In the genomic region with DNA sequence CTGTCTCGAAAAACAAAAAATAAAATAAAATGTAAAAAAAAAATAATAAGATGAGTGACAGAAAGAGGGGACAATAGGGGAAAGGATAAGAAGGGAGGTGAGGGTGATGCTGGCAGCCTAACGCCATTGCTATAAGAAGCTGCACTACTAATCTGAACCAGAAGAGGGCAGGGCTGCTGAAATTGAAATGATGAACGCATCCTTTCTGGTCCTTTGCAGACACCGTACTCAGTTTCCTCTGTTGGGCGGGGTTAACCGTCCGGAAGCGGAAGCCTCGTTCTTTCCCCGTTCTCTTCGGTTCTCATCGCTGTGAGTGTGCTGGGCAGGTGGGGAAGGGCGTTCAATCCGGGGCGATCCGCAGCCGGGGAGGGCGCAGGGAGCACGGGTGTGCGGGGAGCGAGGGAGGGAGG, we compare ENCODE assay signal across 8 mouse cellular contexts. TPM values are rescaled to one million over a fixed set of nuclear protein-coding genes. Genes with fewer than 3 reads are reported as not detected.
DNase-seq lines count a peak whose midpoint lies in the region; TF ChIP-seq lines count a peak whose summit lies in the region.

A gene (plus strand): TSS at position 224 of the 410 bp plus-strand sequence.

- DNase-seq in adrenal gland, adult (ENCODE audit: inconsistent age in 2 of 2, low spot score in 1 of 2): peak; percentile 93 to 98
- DNase-seq in embryo, embryonic 10 days (ENCODE audit: low spot score): peak; percentile 97
- DNase-seq in gastrocnemius, postnatal 10 days: peak; percentile 87
- DNase-seq in hindlimb bud, embryonic 11.5 days (ENCODE audit: extremely low spot score, low read depth, low spot score): peak; percentile 98
- DNase-seq in left cerebral cortex, adult 2 months (ENCODE audit: extremely low spot score in 1 of 2, low spot score in 2 of 2): peak; percentile 93 to 94
- DNase-seq in retina, postnatal 7 days (ENCODE audit: low read depth, low spot score): peak; percentile 97
- DNase-seq in urinary bladder, adult 18-20 months (ENCODE audit: low spot score in 2 of 2): peak; percentile 88 to 91

- intact Hi-C loops in left cerebral cortex, adult 2 months (cut with DNase I): loop anchor here (2.0 kb wide), 1 partner anchor 58 kb away; a partner anchor contains a TSS

- under 1% methylated on average over 21 of the region's 21 CpGs for WGBS in macrophage (ENCODE audit: missing documents)

- TF ChIP-seq CTCF in left cerebral cortex, adult 2 months (IDR thresholded peaks at IDR 0.05): peak; percentile 72

- peak within 1 kb of the TSS; percentile 91 for H3K27ac ChIP-seq in left cerebral cortex, adult 2 months
- peak within 1 kb of the TSS; percentile 57 for H3K27ac ChIP-seq in macrophage

- peak within 1 kb of the TSS; percentile 97 for H3K4me3 ChIP-seq in left cerebral cortex, adult 2 months
- peak within 1 kb of the TSS; percentile 84 for H3K4me3 ChIP-seq in macrophage (ENCODE audit: inconsistent target)

- peaks cover 27% of the 10 kb centered on the region for H3K36me3 ChIP-seq in macrophage (ENCODE audit: inconsistent target)

- H3K79me2 ChIP-seq in macrophage (ENCODE audit: inconsistent target): peaks cover 36% of the 10 kb centered on the region

RNA-seq across cellular contexts. Expression of the gene that starts here (rescaled TPM):
- total RNA-seq in gastrocnemius, postnatal 10 days (2021): 1,000 to 10,000 TPM in 1 of 2 experiments, 100 to 1,000 TPM in 1; 978 to 1,057 TPM
- total RNA-seq in left cerebral cortex, adult 2 months (2021): 100 to 1,000 TPM; 817 to 866 TPM
- 100 to 1,000 TPM in 1 of 26 experiments, 10 to 100 TPM in 25; 12.6 to 225 (median 31.4) TPM for total RNA-seq in macrophage (2018; cell fraction: chromatin; rRNA removed)
- total RNA-seq in macrophage (2018; cell fraction: cytosol; rRNA removed): 1,000 to 10,000 TPM in 16 of 26 experiments, 100 to 1,000 TPM in 10; 776 to 2,930 (median 1,241) TPM
- total RNA-seq in macrophage (2018; cell fraction: nucleus; rRNA removed): 100 to 1,000 TPM; 118 to 308 (median 184) TPM
- 892 to 1,637 TPM (median 1,558 TPM) in 3 replicates for polyA plus RNA-seq in macrophage (2018)

Comparison
In these comparisons a context has a peak if more than half of its experiments do, and no peak if none do; other contexts are left out.
1. Peak in every context shown above with its lines: DNase-seq, H3K4me3 ChIP-seq and H3K27ac ChIP-seq.